Mouse (Mus musculus): Measurements from ENCODE around the gene Ncf4. TPM values are rescaled to one million over a fixed set of nuclear protein-coding genes. Genes with fewer than 3 reads are reported as not detected.

The Ncf4 gene
- polyA plus RNA-seq, 1 experiment from 2014 or later, result 12.6 TPM

DNA sequence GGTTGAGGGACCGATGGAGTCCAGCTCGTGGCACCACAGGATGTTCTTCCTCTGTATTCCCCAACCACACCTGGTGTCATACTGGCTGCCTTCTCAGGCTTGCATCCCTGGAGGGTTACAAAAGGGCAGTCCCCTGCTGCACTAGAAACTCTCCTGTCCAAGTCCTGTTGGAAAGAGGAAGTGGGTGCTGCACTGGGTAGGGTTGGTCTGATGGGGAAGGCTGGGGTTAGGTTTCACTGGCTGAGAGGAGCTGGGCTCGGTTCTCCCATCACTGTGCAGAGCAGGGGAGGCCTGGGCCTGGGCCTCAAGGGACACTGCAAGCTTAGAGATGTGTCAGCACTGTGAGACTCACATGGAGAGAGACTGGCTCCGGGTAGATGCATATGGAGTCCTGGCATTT is 34.4 kb upstream of the Ncf4 start:
- WGBS, result 82% methylated on average over 4 of the region's 4 CpGs
- H3K4me1 ChIP-seq (ENCODE audit: insufficient read depth, low read depth, low read length), result no peaks in the 10 kb centered on the region
- H3K9ac ChIP-seq (replicated peaks; ENCODE audit: low read depth), result no peak overlapping the region
- no peaks in the 10 kb centered on the region for H3K27me3 ChIP-seq (replicated peaks; ENCODE audit: insufficient read depth, low read length)
- H3K27ac ChIP-seq (ENCODE audit: low read length), result no peak overlapping the region
- H3K4me3 ChIP-seq (ENCODE audit: low read depth, low read length), result no peak overlapping the region
- no peaks in the 10 kb centered on the region for H3K36me3 ChIP-seq (ENCODE audit: insufficient read depth, low read length)
- ATAC-seq (no peak), DNase-seq (ENCODE audit: low spot score) (no peak)
- TF ChIP-seq CTCF (IDR thresholded peaks at IDR 0.05) (no peak), EP300 (IDR thresholded peaks at IDR 0.05) (no peak)
- H3K4me2 ChIP-seq (replicated peaks; ENCODE audit: low read depth, low read length), result no peak overlapping the region
- no peaks in the 10 kb centered on the region for H3K9me3 ChIP-seq (ENCODE audit: low read length)

DNA sequence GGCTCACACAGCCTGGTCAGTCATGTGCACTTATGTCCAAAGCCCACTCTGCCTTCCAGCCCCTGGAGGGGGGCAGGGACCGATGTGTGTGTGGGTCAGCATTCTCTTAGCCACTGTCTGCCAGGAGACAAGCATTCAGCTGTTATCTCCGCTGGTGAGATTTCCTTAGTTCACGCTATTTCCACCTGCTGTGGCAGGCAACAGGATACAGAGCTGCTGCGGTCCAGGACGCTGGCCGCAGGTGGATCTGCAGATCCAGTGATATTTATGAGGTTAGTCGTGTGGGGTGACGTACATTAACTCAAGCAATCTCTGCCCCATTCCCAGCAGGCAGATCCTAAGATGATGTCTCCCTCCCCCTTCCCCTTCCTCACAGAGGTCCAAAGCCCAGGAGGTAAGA is 33.2 kb upstream of the Ncf4 start:
- Histone ChIP-seq H3K4me2 (replicated peaks; ENCODE audit: low read depth, low read length) (no peak overlapping the region), H3K4me3 (ENCODE audit: low read depth, low read length) (no peak overlapping the region), H3K27me3 (replicated peaks; ENCODE audit: insufficient read depth, low read length) (no peaks in the 10 kb centered on the region), H3K9me3 (ENCODE audit: low read length) (no peaks in the 10 kb centered on the region), H3K4me1 (ENCODE audit: insufficient read depth, low read depth, low read length) (no peaks in the 10 kb centered on the region), H3K9ac (replicated peaks; ENCODE audit: low read depth) (no peak overlapping the region), H3K27ac (ENCODE audit: low read length) (no peak overlapping the region), H3K36me3 (ENCODE audit: insufficient read depth, low read length) (no peaks in the 10 kb centered on the region)
- DNase-seq (ENCODE audit: low spot score) (no peak), ATAC-seq (no peak)
- TF ChIP-seq EP300 (IDR thresholded peaks at IDR 0.05) (no peak), CTCF (IDR thresholded peaks at IDR 0.05) (no peak)
- 75% methylated on average over 8 of the region's 8 CpGs for WGBS

DNA sequence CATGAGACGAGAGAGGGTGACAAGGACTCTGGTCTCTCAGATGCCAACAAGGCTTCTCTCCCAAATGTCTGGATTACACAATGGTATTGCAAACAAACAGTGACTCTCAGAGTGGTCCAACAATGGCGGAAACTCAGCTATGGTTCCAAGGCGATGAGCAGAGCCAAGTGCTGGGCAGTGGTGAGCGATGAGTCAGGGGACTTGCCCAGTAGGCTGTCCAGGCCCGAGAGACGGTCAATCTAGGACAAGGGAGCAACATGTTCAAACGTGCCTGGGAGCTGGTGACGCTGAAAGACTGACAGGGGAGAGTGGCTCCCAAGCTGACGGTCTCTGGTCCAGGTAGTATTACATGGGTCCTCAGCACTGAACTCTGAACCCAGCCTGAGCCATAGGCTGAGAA is 29.3 kb upstream of the Ncf4 start:
- TF ChIP-seq EP300 (IDR thresholded peaks at IDR 0.05) (no peak), CTCF (IDR thresholded peaks at IDR 0.05) (no peak)
- no peak overlapping the region for H3K4me2 ChIP-seq (replicated peaks; ENCODE audit: low read depth, low read length)
- DNase-seq (ENCODE audit: low spot score) (no peak), ATAC-seq (no peak)
- no peak overlapping the region for H3K9ac ChIP-seq (replicated peaks; ENCODE audit: low read depth)
- H3K27ac ChIP-seq (ENCODE audit: low read length), result no peak overlapping the region
- H3K4me3 ChIP-seq (ENCODE audit: low read depth, low read length), result no peak overlapping the region
- WGBS, result 73% methylated on average over 9 of the region's 9 CpGs
- no peaks in the 10 kb centered on the region for H3K27me3 ChIP-seq (replicated peaks; ENCODE audit: insufficient read depth, low read length)
- H3K36me3 ChIP-seq (ENCODE audit: insufficient read depth, low read length), result no peaks in the 10 kb centered on the region
- no peaks in the 10 kb centered on the region for H3K9me3 ChIP-seq (ENCODE audit: low read length)
- no peaks in the 10 kb centered on the region for H3K4me1 ChIP-seq (ENCODE audit: insufficient read depth, low read depth, low read length)

DNA sequence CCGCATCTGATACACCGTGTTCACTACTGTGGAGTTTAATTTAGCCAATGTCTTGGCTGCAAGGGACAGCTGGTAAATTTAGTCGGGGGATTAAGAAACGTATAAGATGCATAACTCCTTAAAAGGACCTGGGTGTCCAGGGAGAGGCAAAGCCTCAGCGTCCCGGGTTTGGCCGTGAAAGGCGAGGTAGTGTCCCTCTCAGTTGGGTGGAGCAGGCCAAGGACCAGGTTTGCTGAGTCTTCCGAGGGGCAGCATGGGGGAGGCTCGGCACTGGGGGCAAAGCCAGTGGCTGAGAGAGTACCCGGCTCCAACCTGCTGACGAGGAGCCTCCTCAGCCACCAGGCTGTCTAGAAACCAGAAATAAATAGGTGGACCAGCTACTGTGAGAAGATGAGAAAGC is 16.8 kb upstream of the Ncf4 start:
- Histone ChIP-seq H3K4me3 (ENCODE audit: low read depth, low read length) (no peak overlapping the region), H3K9me3 (ENCODE audit: low read length) (no peaks in the 10 kb centered on the region), H3K4me1 (ENCODE audit: insufficient read depth, low read depth, low read length) (no peaks in the 10 kb centered on the region), H3K36me3 (ENCODE audit: insufficient read depth, low read length) (no peaks in the 10 kb centered on the region), H3K27ac (ENCODE audit: low read length) (no peak overlapping the region), H3K27me3 (replicated peaks; ENCODE audit: insufficient read depth, low read length) (no peaks in the 10 kb centered on the region), H3K4me2 (replicated peaks; ENCODE audit: low read depth, low read length) (no peak overlapping the region), H3K9ac (replicated peaks; ENCODE audit: low read depth) (no peak overlapping the region)
- TF ChIP-seq EP300 (IDR thresholded peaks at IDR 0.05), result no peak
- no peak for TF ChIP-seq CTCF (IDR thresholded peaks at IDR 0.05)
- WGBS, result 82% methylated on average over 12 of the region's 12 CpGs
- DNase-seq (ENCODE audit: low spot score) (no peak), ATAC-seq (no peak)

DNA sequence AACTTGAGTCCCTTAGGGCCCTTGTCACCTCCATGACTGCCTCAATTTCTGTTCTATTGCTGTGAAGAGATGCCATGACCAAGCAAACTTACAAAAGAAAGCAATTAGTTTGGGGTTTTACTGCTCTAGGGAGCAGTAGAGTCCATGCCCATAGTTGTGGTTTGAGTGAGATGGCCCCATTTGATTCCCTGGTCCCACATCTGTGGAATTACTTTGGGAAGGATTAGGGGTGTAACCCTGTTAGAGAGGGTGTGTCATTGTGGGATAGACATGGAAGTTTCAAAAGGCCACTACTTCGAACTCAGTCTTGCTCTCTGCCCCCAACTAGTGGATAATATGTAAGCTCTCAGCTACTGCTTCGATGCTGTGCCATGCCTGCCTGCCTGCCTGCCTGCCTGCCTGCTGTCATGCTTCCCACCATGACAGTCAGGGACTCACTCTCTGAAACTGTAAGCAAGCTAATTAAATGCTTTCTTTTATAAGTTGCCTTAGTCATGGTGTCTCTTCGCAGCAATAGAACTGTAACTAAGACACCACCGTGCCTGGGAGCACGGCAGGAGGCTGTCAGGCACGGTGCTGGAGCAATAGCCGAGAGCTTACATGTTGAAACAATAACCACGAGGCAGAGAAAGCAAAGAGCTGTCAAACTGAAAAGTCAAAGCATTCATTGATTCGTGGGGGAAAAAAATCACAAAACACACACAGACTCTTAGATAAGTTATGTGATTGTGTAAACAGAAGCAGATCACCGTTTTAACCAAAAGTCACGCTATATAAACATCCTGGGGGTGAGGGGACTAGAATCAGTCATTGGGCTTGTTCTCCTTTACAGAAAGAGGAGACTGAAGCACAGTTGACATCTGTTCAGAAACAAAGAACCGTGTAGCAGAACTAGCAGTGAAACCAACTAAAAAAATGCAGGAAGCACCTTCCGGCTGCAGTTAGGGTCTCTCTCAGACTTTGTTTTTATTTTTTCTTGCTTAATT is 13.0 kb upstream of the Ncf4 start:
- no peak for TF ChIP-seq EP300 (IDR thresholded peaks at IDR 0.05)
- TF ChIP-seq CTCF (IDR thresholded peaks at IDR 0.05), result peak; percentile 53
- WGBS, result 6% methylated on average over 13 of the region's 13 CpGs

DNA sequence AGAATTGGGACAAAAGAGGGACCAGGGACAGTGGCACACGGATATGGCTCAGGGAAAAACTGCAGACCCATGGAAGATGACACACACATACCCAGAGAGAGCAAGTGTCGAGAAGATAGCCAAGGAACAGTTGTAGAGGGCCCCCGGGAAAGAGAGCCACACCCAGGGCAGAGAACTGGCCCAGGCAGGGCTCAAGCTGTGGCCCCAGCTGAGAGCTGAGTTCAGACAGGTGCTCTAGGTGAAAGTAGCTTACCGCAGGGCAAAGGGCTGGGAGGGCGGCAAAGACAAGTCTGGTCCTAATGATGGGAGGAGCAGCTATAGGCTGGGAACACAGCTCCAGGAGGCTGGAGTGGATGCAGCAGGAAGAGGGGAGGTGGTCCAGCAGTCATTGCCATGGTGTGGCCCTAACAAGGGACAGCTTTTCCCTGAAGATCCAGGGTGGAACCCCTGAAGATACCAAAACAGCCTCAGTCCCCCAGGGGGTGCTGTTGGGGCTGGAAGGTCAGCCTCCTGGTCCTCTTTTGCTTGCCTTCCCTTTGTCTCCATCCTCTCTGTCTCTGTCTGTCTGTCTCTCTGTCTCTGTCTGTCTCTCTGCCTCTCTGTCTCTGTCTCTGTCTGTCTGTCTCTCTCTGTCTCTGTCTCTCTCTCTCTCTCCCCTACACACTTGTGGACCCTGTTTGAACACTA is 9.6 kb upstream of the Ncf4 start:
- Histone ChIP-seq H3K27me3 (replicated peaks; ENCODE audit: insufficient read depth, low read length) (no peaks in the 10 kb centered on the region), H3K4me1 (ENCODE audit: insufficient read depth, low read depth, low read length) (no peaks in the 10 kb centered on the region), H3K36me3 (ENCODE audit: insufficient read depth, low read length) (no peaks in the 10 kb centered on the region), H3K9ac (replicated peaks; ENCODE audit: low read depth) (no peak overlapping the region), H3K4me3 (ENCODE audit: low read depth, low read length) (no peak overlapping the region), H3K27ac (ENCODE audit: low read length) (no peak overlapping the region), H3K9me3 (ENCODE audit: low read length) (no peaks in the 10 kb centered on the region), H3K4me2 (replicated peaks; ENCODE audit: low read depth, low read length) (no peak overlapping the region)
- DNase-seq (ENCODE audit: low spot score) (no peak), ATAC-seq (no peak)
- 74% methylated on average over 5 of the region's 5 CpGs for whole genome bisulfite sequencing
- TF ChIP-seq EP300 (IDR thresholded peaks at IDR 0.05) (no peak), CTCF (IDR thresholded peaks at IDR 0.05) (no peak)

More for the DNA sequence above, 13.0 kb upstream of the Ncf4 start:
- ATAC-seq, result no peak
- Histone ChIP-seq H3K4me3 (ENCODE audit: low read depth, low read length) (no peak overlapping the region), H3K27ac (ENCODE audit: low read length) (no peak overlapping the region), H3K4me1 (ENCODE audit: insufficient read depth, low read depth, low read length) (no peaks in the 10 kb centered on the region), H3K9ac (replicated peaks; ENCODE audit: low read depth) (no peak overlapping the region), H3K36me3 (ENCODE audit: insufficient read depth, low read length) (no peaks in the 10 kb centered on the region), H3K4me2 (replicated peaks; ENCODE audit: low read depth, low read length) (no peak overlapping the region), H3K27me3 (replicated peaks; ENCODE audit: insufficient read depth, low read length) (no peaks in the 10 kb centered on the region), H3K9me3 (ENCODE audit: low read length) (no peaks in the 10 kb centered on the region)
- DNase-seq (ENCODE audit: low spot score), result no peak
